Mouse (Mus musculus) spleen, adult 2 months (tissue): ENCODE measurements at regions not wholly inside any gene's neighbourhood (a gene's known extent, or its start where the extent isn't known, plus 50 kb on each side); places are given as distances from the start of the nearest gene placed in this dataset.

Source experiments
- CTCF ChIP-seq: fragments of 200-500 bp; IDR thresholded peaks from 2 replicates; pipeline ENCODE4 v1.5.1; 2011; ENCODE audit warnings: mild to moderate bottlenecking, inconsistent platforms; ENCODE audit not compliant: insufficient read depth, insufficient read length, insufficient replicate concordance; ENCODE audit errors: extremely low read depth
- POLR2A ChIP-seq: fragments of 200-500 bp; IDR thresholded peaks from 2 replicates; pipeline ENCODE4 v1.6.1; 2011; ENCODE audit warnings: low read depth, low read length, inconsistent platforms

GRCm38 (mm10) chr14:120826187-120826586, 84.8 kb upstream of the Ipo5 start:
- no peak for TF ChIP-seq CTCF
- TF ChIP-seq POLR2A, result no peak
